Comparison of ENCODE assay signal across 17 mouse cellular contexts in the genomic region with DNA sequence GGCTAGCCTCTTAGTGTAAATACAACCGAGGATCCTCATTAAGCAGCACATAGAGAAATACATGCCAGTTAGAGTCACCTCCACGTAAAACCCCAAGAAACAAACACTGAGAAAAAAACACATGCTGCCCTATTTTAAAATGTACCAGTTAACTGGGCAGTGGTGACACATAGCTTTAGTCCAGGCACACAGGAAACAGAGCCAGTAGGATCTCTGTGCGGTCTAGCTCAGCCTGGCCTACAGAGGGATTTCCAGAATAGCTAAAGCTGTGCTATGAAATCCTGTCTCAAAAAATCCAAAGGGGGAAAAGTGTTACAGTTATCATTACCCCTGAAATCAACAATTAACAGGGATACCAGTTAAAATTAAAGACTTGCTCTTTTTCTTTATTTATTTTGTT.
A peak's percentile ranks its signal among the peaks of the same experiment; 100 is the strongest.
DNase-seq lines count a peak whose midpoint lies in the region; ATAC-seq lines count a peak whose summit lies in the region.
"Had no signal": no experiment of that assay in that cellular context is flagged by ENCODE, and none has a peak within 500 bp of the region (broad histone marks: within the 10 kb centered on the region; RNA-seq: fewer than 3 reads in every experiment).

No protein-coding gene starts in this region.

- no peak for DNase-seq in cerebellum, adult 11-12 months
- DNase-seq in cerebellum, adult 9-10 months, result peak; percentile 48
- DNase-seq in cerebellum, adult 11 months, result no peak
- DNase-seq in frontal cortex, postnatal 10 days (ENCODE audit: low spot score in 2 of 2), result no peak
- peak; percentile 59 for DNase-seq in brain, adult 2 months (ENCODE audit: low read depth, low spot score)
- DNase-seq: adrenal gland, adult 8-10 months; adrenal gland, postnatal 14 days; adrenal gland, postnatal 36 days; B cell, adult 2 months; embryo, embryonic 11 days had no signal

- ATAC-seq in cerebellum, adult (ENCODE audit: insufficient number of reproducible peaks, low FRiP score, low TSS enrichment), result 0 out of 2 replicates have a peak, but pooled peaks have one; percentile 65
- peak; percentile 82 for ATAC-seq in frontal cortex, adult (ENCODE audit: low TSS enrichment)
- ATAC-seq: activated CD4-positive, CD25-positive, alpha-beta regulatory T cell, adult 4 months; CD4-positive, CD25-positive, alpha-beta regulatory T cell, adult 4 months; forebrain, embryonic 14.5 days; forebrain, embryonic 16.5 days; Patski had no signal

Comparison
In these comparisons a context has a peak if more than half of its experiments do, and no peak if none do; other contexts are left out.
1. DNase-seq: peak in cerebellum, adult 9-10 months (single experiment) and brain, adult 2 months (single experiment); none in cerebellum, adult 11-12 months (single experiment), cerebellum, adult 11 months (single experiment) and frontal cortex, postnatal 10 days (0 of 2).